Mouse (Mus musculus): Measurements from ENCODE around the gene Tcirg1.

DNA sequence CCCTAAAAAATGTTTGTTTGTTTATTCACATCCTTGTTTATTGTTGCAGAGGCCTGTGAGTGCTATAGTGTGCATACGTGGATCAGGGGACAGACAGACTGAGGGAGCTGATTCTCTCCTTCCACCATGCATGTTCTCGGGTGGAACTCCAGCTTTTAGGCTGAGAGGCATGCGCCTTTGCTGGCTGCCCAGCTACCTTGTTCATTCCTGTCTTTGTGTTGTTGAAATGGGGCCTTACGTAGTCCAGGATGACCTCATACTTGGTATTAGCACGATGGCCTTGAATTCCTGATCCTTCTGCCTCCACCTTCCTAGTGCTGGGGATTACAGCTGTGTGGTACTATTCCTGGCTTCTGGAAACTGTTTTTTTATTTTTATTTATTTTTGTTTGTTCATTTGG lies 59.2 kb downstream of the Tcirg1 start:
- TF ChIP-seq CTCF (IDR thresholded peaks at IDR 0.05; ENCODE audit: borderline replicate concordance, insufficient read depth, low read depth, low read length) = no peak
- TF ChIP-seq POLR2A (IDR thresholded peaks at IDR 0.05; ENCODE audit: borderline replicate concordance, insufficient read depth, low read length) = no peak
